Mouse (Mus musculus) retina, postnatal 7 days (tissue): ENCODE measurements around the gene Nampt.

Experiments used
- DNase-seq: peaks from one replicate; pipeline ENCODE4 v3.0.0-alpha.2; 2012; ENCODE audit warnings: low read depth, low spot score

The Nampt gene

GRCm38 (mm10) chr12:32897199-32898120, 78.1 kb downstream of the Nampt start:
- peak; percentile 72 for DNase-seq

- no peak for DNase-seq
Observed at GRCm38 (mm10) chr12:32901005-32901404, 81.7 kb downstream of the Nampt start.
